Mouse (Mus musculus): ENCODE measurements at regions not wholly inside any gene's neighbourhood (a gene's known extent, or its start where the extent isn't known, plus 50 kb on each side); places are given as distances from the start of the nearest gene placed in this dataset.
"Not testable (repeated sequence)": the region's sequence is repeated elsewhere in the genome, so short reads cannot be mapped to it uniquely, and the experiment has no call there.

DNA sequence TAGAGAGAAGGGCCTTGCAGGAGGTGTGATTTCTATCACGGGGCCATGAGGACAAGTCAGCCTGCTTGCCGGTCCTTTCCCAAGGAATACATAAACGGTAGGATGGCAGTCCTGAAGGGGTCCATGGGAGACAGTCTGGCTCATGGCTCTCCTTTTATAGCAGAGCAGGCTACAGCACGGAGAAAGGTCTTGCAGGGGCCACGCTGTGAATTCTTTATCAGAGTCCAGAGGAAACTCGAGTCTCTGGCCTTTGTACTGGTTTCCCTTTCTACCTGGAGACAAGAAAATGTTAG, 1984.0 kb downstream of the 4930444P10Rik start:
- intact Hi-C loops (cut with DNase I), result no loop called here

GRCm38 (mm10) chr1:14108450-14109189, 1984.5 kb downstream of the 4930444P10Rik start:
- DNase-seq (ENCODE audit: low spot score in 2 of 2), result peak; percentile 30 to 46
- intact Hi-C loops (cut with DNase I), result no loop called here

More for the DNA sequence above, 1984.0 kb downstream of the 4930444P10Rik start:
- DNase-seq (ENCODE audit: low spot score in 2 of 2), result no peak

DNA sequence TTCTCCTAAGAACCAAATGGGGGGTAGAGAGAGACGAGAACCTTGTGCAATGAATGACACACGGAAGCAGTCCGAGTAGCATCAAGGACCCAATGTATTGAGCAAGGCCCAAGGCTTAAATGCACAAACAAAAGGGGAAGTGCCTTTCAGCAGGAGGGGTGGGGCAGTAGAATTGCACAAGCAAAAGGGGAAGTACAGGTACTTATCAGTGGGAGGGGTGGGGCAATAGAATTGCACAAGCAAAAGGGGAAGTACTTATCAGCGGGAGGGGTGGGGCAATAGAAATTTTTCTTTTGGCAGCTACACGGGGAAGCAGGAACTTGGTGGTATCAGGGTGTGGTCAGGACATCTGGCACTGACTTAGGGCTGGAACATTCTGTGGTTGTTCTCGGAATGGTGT, 1987.6 kb downstream of the 4930444P10Rik start:
- intact Hi-C loops (cut with DNase I); DNase-seq (ENCODE audit: low spot score in 2 of 2): not testable (repeated sequence)

DNA sequence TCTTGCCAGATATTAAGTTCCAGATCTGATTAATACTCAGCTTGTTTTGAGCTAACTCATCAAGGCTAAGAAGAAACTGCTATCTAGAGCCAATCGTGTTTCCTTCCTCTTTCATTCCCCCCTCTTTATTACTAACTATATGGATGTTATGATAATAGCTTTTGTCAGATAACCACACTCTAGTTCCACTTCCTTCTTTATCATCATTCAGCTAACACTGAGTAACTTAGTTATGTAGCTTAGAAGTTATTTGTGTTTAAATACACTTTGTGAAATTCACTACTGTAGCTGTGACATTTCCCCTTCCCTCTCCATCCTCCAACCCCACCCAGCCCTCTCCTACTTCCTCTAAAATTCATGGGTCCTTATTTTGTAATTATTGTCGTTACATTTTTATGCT, 1988.6 kb downstream of the 4930444P10Rik start:
- intact Hi-C loops (cut with DNase I), result no loop called here
- DNase-seq (ENCODE audit: low spot score in 2 of 2), result no peak

DNA sequence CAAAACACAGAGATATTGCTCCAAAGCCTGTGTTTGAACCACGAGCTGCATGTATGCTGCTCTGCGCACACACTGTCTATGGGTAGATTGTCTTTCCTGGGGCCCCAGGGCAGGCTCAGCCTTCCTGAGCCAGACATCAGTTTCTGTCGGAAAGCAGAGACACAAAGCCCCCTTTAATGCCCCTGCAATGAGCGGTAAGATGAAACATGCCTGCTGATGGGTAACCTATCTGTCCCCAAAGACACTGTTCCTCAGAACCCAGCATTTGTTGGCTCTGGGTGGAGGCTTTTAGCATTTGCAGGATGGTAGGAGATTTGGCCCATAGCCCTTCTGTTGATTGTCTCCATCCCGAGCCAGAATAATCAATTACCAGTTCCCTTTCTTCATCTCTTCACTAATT, 1994.1 kb downstream of the 4930444P10Rik start:
- intact Hi-C loops (cut with DNase I), result no loop called here
- no peak for DNase-seq (ENCODE audit: low spot score in 2 of 2)

GRCm38 (mm10) chr1:14097567-14098228, 1995.4 kb downstream of the 4930444P10Rik start:
- DNase-seq (ENCODE audit: low spot score in 2 of 2), result no peak
- intact Hi-C loops (cut with DNase I), result no loop called here

- intact Hi-C loops (cut with DNase I), result no loop called here
- no peak for DNase-seq (ENCODE audit: low spot score in 2 of 2)
Measured at GRCm38 (mm10) chr1:14064856-14065255, 2028.3 kb downstream of the 4930444P10Rik start.

DNA sequence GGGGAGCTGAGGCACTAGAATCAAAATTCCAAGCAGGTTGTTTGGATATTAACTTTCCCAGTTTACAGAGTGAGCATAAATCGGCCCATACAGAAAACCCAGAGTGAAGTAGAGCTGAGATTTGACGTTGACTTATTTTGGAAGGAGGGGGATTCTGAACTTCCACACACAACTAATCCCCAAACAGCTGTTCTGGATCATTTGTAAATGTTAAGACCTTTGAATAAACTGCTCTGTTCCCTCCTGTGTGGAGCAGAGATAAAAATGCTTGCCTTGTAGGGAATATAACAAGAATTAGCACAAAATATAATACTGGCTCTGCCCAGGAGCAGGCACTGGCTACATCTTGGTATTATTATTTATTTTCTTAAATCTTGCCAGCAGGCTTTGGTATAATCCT, 2057.0 kb downstream of the 4930444P10Rik start:
- intact Hi-C loops (cut with DNase I), result no loop called here

GRCm38 (mm10) chr1:14011484-14011883, 2081.6 kb downstream of the 4930444P10Rik start:
- no peak for DNase-seq (ENCODE audit: low spot score in 2 of 2)
- intact Hi-C loops (cut with DNase I), result no loop called here

More for the DNA sequence above, 2057.0 kb downstream of the 4930444P10Rik start:
- no peak for DNase-seq (ENCODE audit: low spot score in 2 of 2)

- intact Hi-C loops (cut with DNase I), result no loop called here
- no peak for DNase-seq (ENCODE audit: low spot score in 2 of 2)
Measured at GRCm38 (mm10) chr1:14010789-14011188, 2082.3 kb downstream of the 4930444P10Rik start.

- no peak for DNase-seq (ENCODE audit: low spot score in 2 of 2)
- intact Hi-C loops (cut with DNase I), result no loop called here
Measured at GRCm38 (mm10) chr1:14002550-14002949, 2090.6 kb downstream of the 4930444P10Rik start.

DNA sequence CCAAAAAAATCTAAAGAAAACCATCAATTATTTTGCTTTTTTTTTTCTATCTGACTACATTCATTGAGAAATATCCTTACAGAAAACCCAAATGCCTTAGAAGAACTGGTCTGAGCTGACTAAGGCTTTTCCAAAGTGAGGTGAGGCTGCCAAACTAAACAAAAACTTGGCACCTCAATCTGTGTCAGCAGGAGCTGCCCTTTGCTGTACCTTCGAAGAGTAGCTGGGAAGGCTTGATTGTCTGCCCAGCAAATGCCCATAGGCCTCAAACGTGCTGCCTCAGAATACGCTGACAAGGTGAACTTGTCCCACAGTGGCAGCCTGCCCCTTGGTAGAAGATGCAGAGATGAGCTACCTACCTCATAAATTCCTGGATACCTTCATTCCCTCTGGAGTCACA, 2091.7 kb downstream of the 4930444P10Rik start:
- intact Hi-C loops (cut with DNase I), result no loop called here
- no peak for DNase-seq (ENCODE audit: low spot score in 2 of 2)

DNA sequence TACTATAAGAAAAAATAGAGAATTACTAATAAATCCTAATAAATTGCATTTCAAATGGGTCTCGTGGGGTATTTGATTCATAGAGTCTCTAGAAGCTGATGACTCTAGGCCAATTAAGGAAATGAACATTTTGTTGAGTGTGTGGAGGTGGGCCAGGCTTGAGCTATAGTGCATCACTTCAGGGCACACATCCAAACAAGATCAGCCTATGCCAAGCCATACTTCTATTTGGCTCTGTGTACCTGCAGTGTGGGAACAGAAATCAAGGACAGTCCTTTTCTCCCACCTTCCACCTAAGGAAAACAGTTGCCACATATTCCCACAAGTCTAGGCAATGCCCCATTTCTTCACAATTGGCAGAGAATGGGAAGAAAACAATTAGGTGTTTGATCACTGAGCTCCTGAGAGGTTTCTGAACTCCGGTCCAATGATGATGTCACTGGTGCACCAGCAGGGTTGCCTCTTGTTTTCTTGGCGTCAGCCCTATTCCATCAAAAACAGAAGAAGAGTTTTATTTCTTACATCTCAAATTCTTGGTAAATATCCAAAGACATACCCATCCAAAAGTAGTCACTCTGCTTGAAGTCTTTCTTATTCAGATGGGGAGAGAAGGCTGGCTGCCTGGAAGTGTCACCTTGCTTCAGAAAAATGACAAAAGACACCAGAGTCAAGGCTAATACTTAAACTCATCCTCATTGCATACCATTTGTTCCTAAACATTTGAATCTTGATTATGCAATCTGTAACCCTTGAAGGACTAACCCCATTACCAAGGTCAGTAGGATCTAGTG, 2092.3 kb downstream of the 4930444P10Rik start:
- no peak for DNase-seq (ENCODE audit: low spot score in 2 of 2)
- intact Hi-C loops (cut with DNase I), result no loop called here

- intact Hi-C loops (cut with DNase I), result no loop called here
- no peak for DNase-seq (ENCODE audit: low spot score in 2 of 2)
Measured at GRCm38 (mm10) chr1:13998178-13998708, 2094.9 kb downstream of the 4930444P10Rik start.

DNA sequence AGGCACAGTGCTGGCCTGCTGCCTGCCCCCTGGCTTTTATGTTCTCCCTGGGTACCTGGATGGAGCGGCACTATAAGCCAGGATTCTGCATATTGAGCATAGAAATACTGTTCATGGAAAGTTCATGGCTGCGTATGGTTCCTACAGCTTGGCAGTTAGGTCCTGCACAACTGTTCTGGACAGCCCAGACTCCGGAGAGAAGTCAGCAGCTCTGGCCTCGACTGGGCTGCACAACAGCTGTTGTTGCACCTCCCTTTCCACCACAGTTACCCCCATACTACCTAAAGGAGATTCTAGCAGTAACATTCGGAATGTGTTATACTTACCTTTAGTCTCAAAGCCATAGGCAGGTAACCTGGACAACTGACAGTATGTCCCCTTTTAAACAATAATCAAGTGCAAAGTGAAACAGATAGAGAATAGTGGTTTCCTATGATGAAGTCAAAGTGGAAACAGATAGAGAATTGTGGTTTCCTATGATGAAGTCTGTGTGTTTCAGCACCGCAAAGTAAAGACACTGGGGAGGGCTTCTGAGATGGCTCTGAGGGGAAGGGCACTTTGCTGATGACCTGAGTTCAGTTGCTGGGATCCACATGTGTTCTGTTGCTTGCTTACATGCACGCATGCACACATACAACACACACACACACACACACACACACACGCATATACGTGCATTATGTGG, 2099.2 kb downstream of the 4930444P10Rik start:
- DNase-seq (ENCODE audit: low spot score in 2 of 2), result no peak
- intact Hi-C loops (cut with DNase I), result no loop called here

- intact Hi-C loops (cut with DNase I), result no loop called here
- no peak for DNase-seq (ENCODE audit: low spot score in 2 of 2)
Measured at GRCm38 (mm10) chr1:13992978-13993377, 2100.1 kb downstream of the 4930444P10Rik start.

GRCm38 (mm10) chr1:13989360-13989759, 2103.8 kb downstream of the 4930444P10Rik start:
- intact Hi-C loops (cut with DNase I), result no loop called here
- no peak for DNase-seq (ENCODE audit: low spot score in 2 of 2)

- DNase-seq (ENCODE audit: low spot score in 2 of 2), result no peak
- intact Hi-C loops (cut with DNase I), result no loop called here
Measured at GRCm38 (mm10) chr1:13984833-13985232, 2108.3 kb downstream of the 4930444P10Rik start.

DNA sequence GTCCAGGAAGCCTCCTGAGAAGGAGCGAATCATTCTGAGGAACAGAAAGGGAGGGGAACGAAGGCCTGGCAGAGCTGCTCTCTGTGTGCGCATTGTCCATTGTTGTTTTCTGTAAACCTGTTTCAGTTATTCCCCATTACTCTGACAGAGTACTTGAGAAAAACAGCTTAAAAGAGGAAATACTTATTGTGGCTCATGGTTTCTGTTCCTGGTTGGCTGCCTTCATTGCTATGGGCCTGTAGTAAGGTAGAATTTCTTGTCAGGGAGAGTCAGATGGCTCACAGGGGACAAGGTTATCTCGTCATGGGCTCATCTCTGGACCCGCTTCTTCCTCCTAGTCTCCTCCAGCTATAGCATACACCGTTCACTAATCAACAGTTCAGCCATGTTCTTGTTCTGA, 2112.9 kb downstream of the 4930444P10Rik start:
- no peak for DNase-seq (ENCODE audit: low spot score in 2 of 2)
- intact Hi-C loops (cut with DNase I), result no loop called here

- no peak for DNase-seq (ENCODE audit: low spot score in 2 of 2)
- intact Hi-C loops (cut with DNase I), result no loop called here
Measured at GRCm38 (mm10) chr1:13978640-13979039, 2114.5 kb downstream of the 4930444P10Rik start.

Data from left cerebral cortex, postnatal 14 days (tissue).